Mouse (Mus musculus) bone marrow macrophage, adult 2 months (primary cell): ENCODE measurements around the gene Bik. TPM values are rescaled to one million over a fixed set of nuclear protein-coding genes. Genes with fewer than 3 reads are reported as not detected.
A peak's percentile ranks its signal among the peaks of the same experiment; 100 is the strongest.

ENCODE experiments used
- H3K27ac ChIP-seq: 2 replicates; pipeline ENCODE4 v1.5.1; 2012; ENCODE audit warnings: low read depth, low read length; ENCODE audit not compliant: insufficient read depth
- H3K4me1 ChIP-seq: 2 replicates; pipeline ENCODE4 v1.6.1; 2012; ENCODE audit warnings: low read length; ENCODE audit not compliant: control insufficient read depth, insufficient read depth
- H3K4me3 ChIP-seq: 2 replicates; pipeline ENCODE4 v1.5.1; 2012; ENCODE audit warnings: mild to moderate bottlenecking, low read length, moderate library complexity; ENCODE audit not compliant: insufficient read depth
- CTCF ChIP-seq: IDR thresholded peaks from 2 replicates; pipeline ENCODE4 v1.5.1; 2012; ENCODE audit warnings: low read depth, mild to moderate bottlenecking, low read length, moderate library complexity
- POLR2A ChIP-seq: IDR thresholded peaks from 2 replicates; pipeline ENCODE4 v1.6.1; 2012; ENCODE audit warnings: mild to moderate bottlenecking, low read depth, low read length, borderline replicate concordance
- polyA plus RNA-seq: library from polyadenylated mRNA; stranded (reverse); fragments of >200 nt; gene quantifications from 2 replicates; pipeline ENCODE4 v1.2.4, GENCODE M21; 2012; ENCODE audit not compliant: missing spikeins, insufficient read depth, insufficient read length

Bik gene
- polyA plus RNA-seq, 1 experiment: 1.2 TPM

DNA sequence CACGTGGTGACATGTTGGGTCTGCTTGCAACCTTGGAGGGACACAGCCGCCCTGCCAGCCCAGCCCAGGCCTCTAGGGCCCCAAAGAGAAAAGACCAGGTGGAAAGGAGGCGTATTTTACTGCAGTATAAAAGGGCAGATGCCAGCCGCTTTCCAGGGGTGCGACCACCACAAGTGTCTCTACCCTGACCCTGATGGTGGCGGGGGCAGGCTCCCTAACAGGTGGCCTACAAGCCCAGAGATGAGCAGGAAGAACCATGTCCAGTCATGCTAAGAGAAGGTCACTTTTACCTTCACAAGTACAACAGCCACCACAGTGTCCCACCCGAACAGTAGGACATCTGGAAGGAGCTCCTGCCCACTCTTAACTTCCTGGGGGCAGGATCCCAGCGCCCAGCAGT, 48.9 kb downstream of the Bik start:
- Histone ChIP-seq H3K27ac (no peak overlapping the region), H3K4me3 (no peak overlapping the region), H3K4me1 (no peaks in the 10 kb centered on the region)
- TF ChIP-seq CTCF (no peak), POLR2A (no peak)

DNA sequence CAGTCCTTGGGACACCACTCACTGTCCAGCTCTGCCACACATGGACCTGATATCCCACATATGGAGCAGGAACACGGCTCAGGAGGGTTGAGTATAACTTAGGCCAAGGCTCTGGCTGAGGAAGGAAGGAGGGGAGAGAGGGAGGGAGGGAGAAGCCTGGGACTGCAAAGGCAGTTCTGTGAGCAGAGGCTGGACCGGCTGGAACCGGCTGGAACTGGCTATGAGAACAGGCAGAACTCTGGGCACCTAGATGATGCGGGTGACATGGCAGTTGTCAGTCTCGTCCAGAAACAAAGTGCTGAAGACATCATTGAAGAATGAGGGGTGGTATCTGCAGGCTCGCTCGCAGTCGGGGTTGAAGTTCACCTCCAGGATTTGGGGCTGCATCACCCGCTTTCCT, 50.0 kb downstream of the Bik start:
- H3K4me1 ChIP-seq: no peaks in the 10 kb centered on the region
- TF ChIP-seq CTCF (no peak), POLR2A (no peak)
- no peak overlapping the region for H3K4me3 ChIP-seq
- H3K27ac ChIP-seq: no peak overlapping the region

DNA sequence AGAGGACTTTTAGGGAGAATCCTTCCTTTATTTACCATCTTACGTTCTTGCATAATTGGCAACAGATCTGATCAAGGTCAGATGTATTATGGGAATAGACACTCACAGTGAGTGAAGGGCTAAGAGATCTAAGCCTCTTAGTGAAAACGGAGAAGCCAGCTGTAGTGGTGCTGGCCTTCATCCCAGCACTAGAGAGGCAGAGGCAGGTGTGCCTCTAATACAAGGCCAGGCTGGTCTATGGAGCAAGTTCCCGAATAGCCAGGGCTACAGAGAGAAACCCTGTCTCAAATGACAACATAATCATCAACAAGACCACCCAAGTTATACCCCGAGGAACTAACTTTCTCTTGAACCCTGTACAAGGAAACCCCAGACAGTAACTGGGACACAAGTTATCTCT, 56.3 kb downstream of the Bik start:
- no peak overlapping the region for H3K27ac ChIP-seq
- H3K4me1 ChIP-seq: no peaks in the 10 kb centered on the region
- H3K4me3 ChIP-seq: no peak overlapping the region
- no peak for TF ChIP-seq POLR2A
- TF ChIP-seq CTCF: no peak

DNA sequence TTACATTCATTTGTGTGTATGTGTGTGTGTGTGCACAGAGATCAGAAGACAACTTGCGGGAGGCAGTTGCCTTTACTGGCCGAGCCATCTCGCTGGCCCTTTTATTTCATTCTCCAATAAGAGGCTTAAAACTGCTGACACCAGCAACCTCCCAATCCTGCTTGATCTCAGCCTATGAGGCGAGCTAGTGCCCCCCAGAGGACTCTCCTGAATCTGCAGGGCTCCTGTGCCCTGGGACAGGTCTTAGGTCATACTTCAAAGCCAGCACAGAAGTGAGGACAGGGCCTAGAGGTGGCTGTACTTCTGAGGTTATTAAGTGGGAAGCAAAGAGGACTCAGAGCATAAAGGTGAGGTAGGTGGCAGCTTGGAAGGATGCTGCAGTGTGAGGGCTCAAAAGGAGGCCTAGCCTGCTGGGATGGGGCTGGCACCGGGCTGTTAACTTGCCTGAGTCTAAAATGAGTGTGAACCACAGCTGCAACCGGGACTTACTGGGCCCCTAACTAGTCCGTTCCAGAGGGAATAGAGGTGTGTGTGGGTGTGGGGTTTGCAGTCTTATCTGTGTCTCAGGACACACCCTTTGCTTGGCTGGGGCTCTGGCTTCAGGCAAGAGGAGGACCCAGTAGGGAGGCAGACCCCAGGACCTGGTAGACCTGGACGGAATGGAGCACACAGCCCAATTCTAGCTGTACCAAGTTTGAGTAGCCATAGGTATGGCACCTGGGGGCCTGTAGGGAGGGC, 56.9 kb downstream of the Bik start:
- TF ChIP-seq POLR2A (no peak), CTCF (peak; percentile 66)
- Histone ChIP-seq H3K4me3 (no peak overlapping the region), H3K4me1 (no peaks in the 10 kb centered on the region), H3K27ac (no peak overlapping the region)

DNA sequence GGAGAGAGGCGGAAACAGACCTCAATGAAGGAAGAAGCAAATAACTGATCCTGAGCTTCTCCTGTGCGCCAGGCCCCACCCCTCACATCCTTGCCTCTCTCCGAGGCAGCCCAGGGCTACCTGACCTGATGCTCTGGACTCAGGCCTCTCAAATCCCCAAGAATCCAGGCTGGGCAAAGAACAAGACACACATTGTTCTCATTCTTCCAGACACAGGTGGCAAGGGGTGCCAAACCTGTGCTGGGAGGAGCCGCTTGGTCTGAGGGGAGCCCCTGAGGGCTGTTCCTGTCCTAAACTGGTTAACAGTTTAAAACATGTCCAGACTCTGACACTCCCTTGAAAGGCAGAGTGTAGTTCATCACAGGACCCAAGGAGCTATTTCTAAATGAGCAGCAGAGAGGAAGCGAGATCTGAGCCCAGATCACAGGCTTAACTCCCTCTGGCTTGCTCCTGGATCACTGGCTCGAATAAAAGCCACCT, 58.1 kb downstream of the Bik start:
- no peaks in the 10 kb centered on the region for H3K4me1 ChIP-seq
- no peak overlapping the region for H3K27ac ChIP-seq

DNA sequence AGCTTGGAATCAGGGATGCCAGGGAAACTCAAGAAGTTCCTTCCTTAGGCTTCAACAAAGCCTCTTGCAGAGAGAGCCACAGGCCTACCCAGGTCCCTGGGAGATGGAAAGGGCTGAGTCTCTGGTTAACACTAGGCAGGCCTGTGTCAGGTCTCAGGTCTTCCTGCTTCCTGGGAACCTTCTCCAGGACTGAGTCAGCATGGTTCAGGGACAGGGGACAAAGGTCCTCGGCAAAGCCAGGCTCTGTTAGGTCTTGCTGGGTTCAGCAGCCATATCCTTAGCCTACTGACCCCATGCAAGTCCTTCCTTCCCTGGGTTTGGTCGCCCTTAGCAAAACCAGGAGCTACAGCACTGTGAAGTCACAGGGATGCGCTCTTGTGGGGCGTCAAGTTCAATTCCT, 64.2 kb downstream of the Bik start:
- peaks cover 8% of the 10 kb centered on the region for H3K4me1 ChIP-seq
- H3K4me3 ChIP-seq: no peak overlapping the region
- TF ChIP-seq CTCF: no peak
- no peak for TF ChIP-seq POLR2A
- H3K27ac ChIP-seq: no peak overlapping the region

More for the DNA sequence above, 58.1 kb downstream of the Bik start:
- TF ChIP-seq POLR2A (no peak), CTCF (no peak)
- no peak overlapping the region for H3K4me3 ChIP-seq

DNA sequence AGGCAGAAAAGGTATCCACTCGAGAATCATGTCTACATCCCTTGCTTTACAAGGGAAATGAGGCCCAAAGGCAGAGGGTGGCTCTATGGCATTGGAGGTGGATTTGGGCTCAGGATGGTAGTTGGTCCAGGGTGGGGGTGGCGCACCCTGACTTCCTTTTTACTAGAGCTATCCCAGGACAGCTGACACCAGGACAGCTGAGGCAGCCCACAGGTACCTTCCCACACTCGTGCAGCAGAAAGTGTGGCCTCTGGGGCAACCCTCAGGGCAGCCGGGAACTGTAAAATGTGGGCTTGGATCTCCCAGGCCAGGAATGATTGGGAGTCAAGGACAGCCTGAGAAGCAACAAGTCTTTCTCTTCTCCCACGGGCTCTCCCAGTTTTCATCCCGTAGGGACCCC, 65.1 kb downstream of the Bik start:
- H3K27ac ChIP-seq: no peak overlapping the region
- no peak for TF ChIP-seq CTCF
- TF ChIP-seq POLR2A: no peak
- no peak overlapping the region for H3K4me3 ChIP-seq
- peaks cover 8% of the 10 kb centered on the region for H3K4me1 ChIP-seq

DNA sequence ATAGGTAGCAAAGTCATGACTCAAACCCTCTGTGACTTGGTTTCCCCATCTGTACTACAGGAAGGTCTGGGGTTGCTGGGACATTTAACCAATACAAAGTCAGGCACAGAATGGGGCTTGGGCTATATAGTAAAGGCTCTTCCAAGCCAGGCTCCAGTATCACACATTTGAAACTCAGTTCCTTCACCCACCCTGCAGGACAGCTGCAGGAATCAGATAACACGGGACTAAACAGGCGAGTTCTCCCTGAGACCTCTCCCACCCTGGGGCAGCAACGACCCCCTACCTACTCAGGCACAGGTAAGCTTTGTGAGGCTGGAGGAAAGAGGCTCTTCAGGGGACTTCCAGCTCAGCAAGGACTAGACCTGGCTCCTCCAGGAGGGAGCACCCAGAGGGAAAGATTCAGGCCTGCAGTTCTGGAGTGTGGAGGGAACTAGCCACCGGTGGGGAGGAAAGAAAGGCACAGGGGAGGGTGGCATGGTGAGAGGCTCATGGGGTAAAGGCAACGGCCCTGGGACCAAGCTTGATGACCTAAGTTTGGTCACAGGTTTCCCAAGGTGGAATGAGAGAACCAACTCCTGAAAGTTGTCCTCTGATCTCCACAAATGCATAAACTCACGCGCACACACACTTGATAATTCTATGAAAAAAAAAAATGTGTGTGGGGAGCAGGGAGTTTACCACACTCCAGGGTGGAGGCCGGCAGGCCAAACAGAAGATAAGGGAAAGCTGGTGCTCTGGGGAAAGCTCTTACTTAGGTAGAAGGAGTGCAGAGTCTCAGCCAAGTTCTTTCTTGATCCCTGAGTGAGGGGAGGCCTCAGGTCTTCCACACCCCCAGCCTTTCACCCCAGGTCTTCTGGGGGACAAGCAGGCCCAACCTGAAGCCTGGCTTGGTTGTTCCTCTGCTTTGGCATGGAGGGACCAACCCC, 65.9 kb downstream of the Bik start:
- no peak overlapping the region for H3K27ac ChIP-seq
- TF ChIP-seq POLR2A (no peak), CTCF (no peak)

DNA sequence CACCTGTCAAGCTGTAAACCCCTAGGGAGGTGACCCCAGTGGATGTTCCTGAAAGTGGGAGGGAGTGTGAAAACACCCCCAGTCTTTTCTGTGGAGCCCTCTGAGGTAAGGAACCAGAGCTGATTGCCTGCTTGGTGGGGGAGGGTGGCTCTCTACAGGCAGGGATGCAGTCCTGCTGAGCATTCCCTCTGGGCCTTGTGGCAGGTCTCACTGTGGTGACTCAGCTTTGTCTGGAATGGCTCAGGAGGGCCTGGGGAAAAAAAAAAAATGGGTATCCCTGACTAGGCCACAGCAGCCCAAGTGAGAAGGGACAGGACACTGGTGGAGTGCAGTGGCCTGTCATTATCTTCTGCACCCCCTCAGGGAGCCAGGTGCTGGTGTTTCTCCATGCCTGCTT, 66.5 kb downstream of the Bik start:
- H3K4me1 ChIP-seq: peaks cover 8% of the 10 kb centered on the region
- no peak overlapping the region for H3K27ac ChIP-seq
- H3K4me3 ChIP-seq: no peak overlapping the region
- no peak for TF ChIP-seq CTCF
- no peak for TF ChIP-seq POLR2A

More for the DNA sequence above, 65.9 kb downstream of the Bik start:
- Histone ChIP-seq H3K4me3 (no peak overlapping the region), H3K4me1 (peaks cover 8% of the 10 kb centered on the region)
